Mouse (Mus musculus) stomach, embryonic 14.5 days (tissue): ENCODE measurements around the gene Gm10031. TPM values are rescaled to one million over a fixed set of nuclear protein-coding genes. Genes with fewer than 3 reads are reported as not detected.
"Not testable (repeated sequence)": the region's sequence is repeated elsewhere in the genome, so short reads cannot be mapped to it uniquely, and the experiment has no call there.

ENCODE experiments used
- ATAC-seq: fragments of 200-750 bp; cut with Nextera tagmentation; 2 replicates; pipeline ENCODE4 v1.8.0; 2017; ENCODE audit warnings: low read depth, moderate TSS enrichment; ENCODE audit not compliant: insufficient number of reproducible peaks, insufficient read depth, low FRiP score
- H3K27ac ChIP-seq: fragments of 300-500 bp; sonication (generic); 2 replicates; pipeline ENCODE4 v1.5.1; 2014; ENCODE audit warnings: mild to moderate bottlenecking, low read length, moderate library complexity, mixed read lengths
- H3K27me3 ChIP-seq: fragments of 300-500 bp; sonication (generic); 2 replicates; pipeline ENCODE4 v1.6.1; 2014; ENCODE audit warnings: low read length, control low read depth, mixed read lengths; ENCODE audit not compliant: control insufficient read depth, insufficient read depth
- H3K36me3 ChIP-seq: fragments of 300-500 bp; sonication (generic); 2 replicates; pipeline ENCODE4 v1.6.1; 2014; ENCODE audit warnings: mild to moderate bottlenecking, control low read depth, low read length, moderate library complexity, mixed read lengths; ENCODE audit not compliant: control insufficient read depth, insufficient read depth
- H3K4me1 ChIP-seq: fragments of 300-500 bp; sonication (generic); 2 replicates; pipeline ENCODE4 v1.6.1; 2014; ENCODE audit warnings: low read length, control low read depth, mixed read lengths; ENCODE audit not compliant: control insufficient read depth, insufficient read depth
- H3K4me2 ChIP-seq: fragments of 300-500 bp; sonication (generic); replicated peaks from 2 replicates; pipeline ENCODE4 v1.6.1; 2014; ENCODE audit warnings: low read depth, low read length, control low read depth
- H3K4me3 ChIP-seq: fragments of 300-500 bp; sonication (generic); 2 replicates; pipeline ENCODE4 v1.5.1; 2014; ENCODE audit warnings: low read depth, low read length, control low read depth
- H3K9ac ChIP-seq: fragments of 300-500 bp; sonication (generic); replicated peaks from 2 replicates; pipeline ENCODE4 v1.6.1; 2014; ENCODE audit warnings: low read depth, mild to moderate bottlenecking, control low read depth, low read length, moderate library complexity, mixed read lengths
- H3K9me3 ChIP-seq: fragments of 300-500 bp; sonication (generic); 2 replicates; pipeline ENCODE4 v1.6.1; 2016; ENCODE audit warnings: low read depth, low read length, control low read depth; ENCODE audit not compliant: control insufficient read depth
- WGBS: fragments of 180-500 bp; shearing (Covaris S2); extraction: QIAGEN DNeasy Blood & Tissue Kit; methylation state at CpG from one replicate; pipeline ENCODE4 v1.1.7; 2014; 5-methylcytosine and 5-hydroxymethylcytosine counted together
- polyA plus RNA-seq: library from polyadenylated mRNA; unstranded; fragments of >200 nt; fragmentation: Nextera tagmentation; extraction: Ambion mirVana; gene quantifications from 2 replicates; pipeline ENCODE4 v1.2.1, GENCODE M21; 2014

Gm10031 gene
- polyA plus RNA-seq, 1 experiment from 2014 or later: 0.68 TPM

DNA sequence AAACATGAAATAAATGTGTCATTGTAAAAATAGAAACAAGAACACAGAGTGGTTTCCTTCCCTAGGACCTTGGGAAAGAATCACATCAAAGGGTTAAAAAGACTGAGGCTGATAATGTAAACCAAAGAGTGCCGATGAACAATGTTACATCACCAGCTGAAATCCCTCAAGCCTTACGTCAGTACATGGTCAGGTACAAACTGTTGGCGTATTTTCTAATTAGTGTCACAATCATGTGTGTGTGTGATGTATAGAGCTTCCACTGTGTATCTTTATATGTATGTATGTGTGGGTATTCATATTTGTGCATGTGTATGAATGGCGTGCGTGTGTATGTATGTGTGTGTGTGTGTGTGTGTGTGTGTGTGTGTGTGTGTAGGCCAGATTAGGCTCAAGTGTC lies 26.9 kb upstream of the Gm10031 start:
- H3K9me3 ChIP-seq: no peaks in the 10 kb centered on the region
- no peak overlapping the region for H3K4me3 ChIP-seq
- no peaks in the 10 kb centered on the region for H3K27me3 ChIP-seq
- no peak overlapping the region for H3K9ac ChIP-seq
- 43% methylated on average over 5 of the region's 5 CpGs for WGBS
- H3K36me3 ChIP-seq: no peaks in the 10 kb centered on the region
- ATAC-seq: no peak
- no peak overlapping the region for H3K4me2 ChIP-seq
- H3K27ac ChIP-seq: no peak overlapping the region
- H3K4me1 ChIP-seq: no peaks in the 10 kb centered on the region

DNA sequence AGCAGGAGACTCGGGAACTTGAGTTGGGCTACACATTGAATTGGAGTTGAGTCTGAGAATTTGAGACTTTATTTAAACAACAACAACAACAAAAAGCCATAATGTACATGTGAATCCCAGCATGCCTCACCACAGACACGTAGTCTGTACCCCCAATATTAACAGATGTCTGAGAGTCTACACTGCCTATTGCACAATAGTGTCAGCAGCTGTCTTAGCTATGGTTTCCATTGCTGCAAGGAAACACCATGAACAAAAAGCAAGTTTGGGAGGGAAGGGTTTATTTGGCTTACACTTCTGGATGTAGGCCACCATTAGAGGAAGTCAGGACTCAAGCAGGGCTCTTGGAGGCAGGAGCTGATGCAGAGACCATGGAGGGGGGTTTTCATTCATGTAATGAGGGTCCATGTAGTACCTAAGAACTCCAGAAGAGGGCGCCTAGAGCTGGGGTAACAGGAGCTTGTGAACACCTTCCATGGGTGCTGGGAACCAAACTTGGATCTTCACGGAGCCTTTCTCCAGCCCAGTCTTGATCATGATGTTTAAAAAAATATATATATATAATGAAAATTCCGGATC lies 18.8 kb upstream of the Gm10031 start:
- 77% methylated on average over 5 of the region's 5 CpGs for whole genome bisulfite sequencing
- H3K9ac ChIP-seq: no peak overlapping the region

DNA sequence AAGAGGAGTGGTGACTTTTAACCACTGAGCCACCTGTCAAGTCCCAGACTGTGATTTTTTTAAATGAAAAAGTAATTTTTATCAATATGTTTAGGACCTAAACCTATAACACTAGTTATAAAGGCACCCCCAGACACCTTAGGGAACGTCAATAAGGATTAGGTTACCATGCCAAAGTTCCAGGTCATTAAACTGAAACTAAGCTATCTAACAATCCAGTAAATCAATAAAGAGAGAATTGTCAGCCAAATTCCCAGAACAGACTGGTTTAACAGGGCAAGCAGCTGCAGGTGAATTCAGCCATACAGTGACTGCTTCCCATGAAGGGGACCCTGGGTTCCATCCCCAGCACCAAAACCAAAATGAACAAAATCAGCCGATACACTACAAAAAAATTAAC lies 17.9 kb upstream of the Gm10031 start:
- Histone ChIP-seq H3K4me2 (no peak overlapping the region), H3K9ac (no peak overlapping the region), H3K27ac (no peak overlapping the region), H3K9me3 (no peaks in the 10 kb centered on the region), H3K4me1 (no peaks in the 10 kb centered on the region), H3K4me3 (no peak overlapping the region), H3K36me3 (no peaks in the 10 kb centered on the region), H3K27me3 (no peaks in the 10 kb centered on the region)
- no peak for ATAC-seq
- WGBS: 71% methylated on average over 2 of the region's 2 CpGs

More for the DNA sequence above, 18.8 kb upstream of the Gm10031 start:
- Histone ChIP-seq H3K4me1 (no peaks in the 10 kb centered on the region), H3K36me3 (no peaks in the 10 kb centered on the region), H3K4me3 (no peak overlapping the region), H3K4me2 (no peak overlapping the region), H3K27me3 (no peaks in the 10 kb centered on the region), H3K27ac (no peak overlapping the region), H3K9me3 (no peaks in the 10 kb centered on the region)
- no peak for ATAC-seq

DNA sequence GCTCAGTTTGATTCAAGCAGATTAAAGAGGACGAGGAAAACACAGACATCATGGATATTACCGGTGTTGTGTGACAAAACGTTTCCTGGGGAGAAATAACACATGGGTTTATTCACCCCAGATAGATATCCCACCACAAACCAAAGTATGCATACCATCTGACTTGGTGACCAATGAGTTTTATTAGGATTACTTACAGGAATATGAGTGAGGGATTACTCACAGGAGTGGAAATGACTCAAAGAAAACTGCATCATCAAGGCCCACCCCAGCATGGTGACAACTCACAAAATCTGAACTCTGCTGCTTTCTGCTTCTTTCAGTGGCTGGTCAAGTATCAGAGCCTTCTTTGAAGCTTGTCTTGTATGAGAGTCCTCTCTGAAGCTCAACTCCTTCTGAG lies 16.1 kb upstream of the Gm10031 start:
- Histone ChIP-seq H3K27ac (no peak overlapping the region), H3K4me2 (no peak overlapping the region), H3K27me3 (no peaks in the 10 kb centered on the region), H3K36me3 (no peaks in the 10 kb centered on the region), H3K4me1 (no peaks in the 10 kb centered on the region), H3K9me3 (no peaks in the 10 kb centered on the region), H3K9ac (no peak overlapping the region), H3K4me3 (no peak overlapping the region)
- no peak for ATAC-seq
- 81% methylated on average over 3 of the region's 3 CpGs for WGBS

DNA sequence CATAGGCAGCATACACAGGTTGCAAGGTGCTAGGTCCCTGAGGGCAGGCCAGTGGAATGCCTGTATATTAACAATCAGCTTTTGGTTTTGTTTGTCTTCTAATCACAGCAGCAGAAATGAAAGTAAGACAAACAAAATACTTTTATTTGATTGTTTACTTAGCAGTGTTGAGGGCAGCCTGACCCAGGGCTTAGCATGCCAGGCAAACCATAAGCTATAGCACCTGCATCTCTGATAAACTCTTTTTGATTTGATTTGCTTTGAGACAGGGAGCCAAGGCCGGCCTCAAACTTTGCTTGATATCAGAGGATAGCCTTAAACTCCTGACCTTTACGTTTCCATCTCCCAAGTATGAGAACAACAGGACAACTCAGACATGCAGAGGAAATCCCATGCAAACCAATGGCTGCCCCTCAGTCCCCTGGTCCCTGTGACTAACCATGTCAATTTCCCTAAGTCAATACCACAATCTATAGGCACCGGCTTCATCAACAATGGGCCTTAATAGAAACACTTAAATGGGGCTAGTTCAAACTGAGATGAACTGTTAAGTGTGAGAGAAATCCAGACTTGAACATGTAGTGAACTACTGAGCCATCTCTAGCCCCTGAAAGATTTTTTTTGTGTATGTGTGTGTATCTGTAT lies 3.6 kb upstream of the Gm10031 start:
- Histone ChIP-seq H3K27me3 (no peaks in the 10 kb centered on the region), H3K4me3 (no peak overlapping the region), H3K9me3 (no peaks in the 10 kb centered on the region), H3K36me3 (no peaks in the 10 kb centered on the region), H3K4me1 (no peaks in the 10 kb centered on the region), H3K4me2 (no peak overlapping the region), H3K27ac (no peak overlapping the region), H3K9ac (no peak overlapping the region)
- WGBS: 58% methylated on average over 3 of the region's 3 CpGs
- peak; percentile 51; the same call in 1 of the 2 replicates for ATAC-seq

DNA sequence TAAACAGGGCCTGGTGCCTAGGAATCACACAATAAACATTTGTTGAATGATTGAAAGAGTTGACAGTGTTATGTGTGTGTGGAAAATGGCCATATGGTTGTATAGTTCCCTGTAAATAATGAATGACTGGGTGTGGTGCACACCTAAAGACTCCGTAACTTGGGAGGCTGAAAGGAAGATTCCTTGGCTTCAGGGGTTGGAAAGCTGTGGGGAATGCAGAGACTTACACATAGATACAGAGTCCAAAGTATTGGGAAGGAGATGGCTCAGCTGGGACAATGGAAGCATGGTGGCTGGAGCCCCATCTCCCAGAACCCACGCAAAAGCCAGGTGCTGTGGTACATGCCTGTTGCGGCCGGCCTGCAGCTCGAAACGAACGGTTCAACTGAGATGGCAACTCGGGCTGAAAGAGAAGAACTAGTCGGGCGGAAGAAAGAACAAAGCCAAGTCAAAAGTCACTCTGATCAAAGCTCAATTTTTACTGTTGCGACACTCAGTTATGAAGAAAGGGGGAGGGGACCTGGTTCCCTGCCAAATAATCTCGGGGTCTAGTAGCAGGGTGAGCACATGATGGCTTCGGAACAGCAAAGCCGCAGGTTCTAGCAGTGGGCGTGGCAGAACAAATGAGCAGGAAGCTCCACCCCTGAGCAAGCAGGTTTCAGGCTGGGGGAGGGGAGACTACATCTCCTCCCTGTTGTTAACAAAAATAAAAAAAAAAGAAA lies 1.9 kb upstream of the Gm10031 start:
- Histone ChIP-seq H3K36me3 (no peaks in the 10 kb centered on the region), H3K9me3 (no peaks in the 10 kb centered on the region), H3K4me1 (no peaks in the 10 kb centered on the region), H3K27ac (no peak overlapping the region), H3K9ac (no peak overlapping the region), H3K4me3 (no peak overlapping the region), H3K27me3 (no peaks in the 10 kb centered on the region), H3K4me2 (no peak overlapping the region)
- 64% methylated on average over 15 of the region's 15 CpGs for WGBS
- ATAC-seq: no peak

DNA sequence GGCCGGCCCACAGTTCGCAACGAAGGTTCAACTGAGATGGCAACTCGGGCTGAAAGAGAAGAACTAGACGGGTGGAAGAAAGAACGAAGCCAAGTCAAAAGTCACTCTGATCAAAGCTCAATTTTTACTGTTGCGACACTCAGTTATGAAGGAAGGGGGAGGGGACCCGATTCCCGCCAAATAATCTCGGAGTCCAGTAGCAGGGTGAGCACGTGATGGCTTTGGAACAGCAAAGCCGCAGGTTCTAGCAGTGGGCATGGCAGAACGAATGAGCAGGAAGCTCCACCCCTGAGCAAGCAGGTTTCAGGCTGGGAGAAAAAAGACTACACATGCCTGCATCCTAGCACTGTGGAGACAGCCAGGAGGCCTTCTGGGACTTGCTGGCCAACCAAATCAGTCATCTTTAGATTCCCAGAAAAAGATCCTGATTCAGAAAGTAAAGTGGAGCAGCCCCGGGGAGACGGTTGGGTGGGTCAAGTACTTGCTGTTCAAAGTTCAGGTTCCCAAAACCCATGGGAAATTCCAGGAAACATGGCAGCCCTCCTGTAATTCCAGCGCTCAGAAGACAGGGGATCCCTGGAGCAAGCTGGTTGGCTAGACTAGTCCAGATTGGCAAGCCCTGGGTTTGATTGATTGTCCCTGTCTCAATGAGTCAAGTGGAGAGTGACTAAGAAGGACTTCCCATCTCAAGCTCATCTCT lies 8.8 kb downstream of the Gm10031 start:
- ATAC-seq: not testable (repeated sequence)
- 85% methylated on average over 16 of the region's 16 CpGs for WGBS

DNA sequence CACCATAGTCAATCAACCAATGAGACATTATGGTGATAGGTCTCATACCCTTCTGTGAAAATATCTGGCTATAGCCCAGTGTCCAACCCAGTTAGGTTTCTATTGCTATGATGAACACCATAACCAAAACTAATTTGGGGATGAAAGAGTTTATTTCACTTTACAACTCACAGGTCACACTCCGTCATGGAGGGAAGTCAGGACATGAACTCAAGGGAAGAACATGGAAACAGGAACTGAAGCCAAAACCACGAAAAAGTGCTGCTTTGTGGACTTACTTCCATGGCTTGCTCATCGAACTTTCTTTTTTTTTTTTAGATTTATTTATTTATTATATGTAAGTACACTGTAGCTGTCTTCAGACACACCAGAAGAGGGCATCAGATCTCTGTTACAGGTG lies 9.7 kb downstream of the Gm10031 start:
- Histone ChIP-seq H3K4me1 (no peaks in the 10 kb centered on the region), H3K36me3 (no peaks in the 10 kb centered on the region), H3K27me3 (no peaks in the 10 kb centered on the region), H3K9ac (no peak overlapping the region), H3K4me2 (no peak overlapping the region), H3K4me3 (no peak overlapping the region), H3K27ac (no peak overlapping the region), H3K9me3 (no peaks in the 10 kb centered on the region)
- 91% methylated on average over 3 of the region's 3 CpGs for WGBS
- ATAC-seq: no peak

More for the DNA sequence above, 8.8 kb downstream of the Gm10031 start:
- not testable (repeated sequence) for H3K4me2 ChIP-seq, H3K4me3 ChIP-seq, H3K4me1 ChIP-seq, H3K9ac ChIP-seq, H3K36me3 ChIP-seq, H3K27me3 ChIP-seq, H3K9me3 ChIP-seq, H3K27ac ChIP-seq
